Mouse (Mus musculus) embryonic fibroblast, embryonic 13.5 days (primary cell): ENCODE measurements around the gene Ablim1.

Experiments used
- CTCF ChIP-seq: IDR thresholded peaks from 2 replicates; pipeline ENCODE4 v1.5.1; 2011; ENCODE audit warnings: mild to moderate bottlenecking, control low read depth, low read length, moderate library complexity, borderline replicate concordance; ENCODE audit not compliant: insufficient read depth
- POLR2A ChIP-seq: IDR thresholded peaks from 2 replicates; pipeline ENCODE4 v1.6.1; 2011; ENCODE audit warnings: low read depth, mild to moderate bottlenecking, control low read depth, low read length, moderate library complexity

DNA sequence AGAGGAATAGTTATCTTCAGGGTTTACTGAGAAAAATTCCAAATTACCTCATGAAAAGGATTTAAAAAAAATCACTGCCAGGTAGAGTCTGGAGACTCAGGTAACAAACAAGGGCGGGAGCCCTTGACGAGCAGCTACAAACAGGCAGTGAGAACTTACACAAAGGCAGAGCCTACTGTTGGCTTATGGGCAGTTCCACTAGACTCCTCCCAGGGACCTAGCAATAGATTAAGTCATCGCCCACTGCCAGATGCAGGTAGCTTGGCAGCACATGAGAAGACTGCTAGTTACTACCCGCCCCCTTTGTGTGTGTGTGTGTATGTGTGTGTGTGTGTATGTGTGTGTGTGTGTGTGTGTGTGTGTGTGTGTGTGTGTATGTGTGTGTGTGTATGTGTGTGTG lies 193.7 kb downstream of the Ablim1 start:
- TF ChIP-seq CTCF (no peak), POLR2A (no peak)
